Mouse (Mus musculus) thymus, postnatal 0 days (tissue): ENCODE measurements around the gene Rnf44. TPM values are rescaled to one million over a fixed set of nuclear protein-coding genes. Genes with fewer than 3 reads are reported as not detected.

Source experiments
- polyA plus RNA-seq: library from polyadenylated mRNA; unstranded; fragments of >200 nt; fragmentation: Nextera tagmentation; extraction: Ambion mirVana; gene quantifications from 2 replicates; pipeline ENCODE4 v1.2.1, GENCODE M21; 2015

Gene Rnf44
- polyA plus RNA-seq, 1 experiment from 2014 or later = 83.5 TPM

Other genes starting within 250 kb of the Rnf44 start
- gene Thoc3, start 225.1 kb downstream of the Rnf44 start, polyA plus RNA-seq = 90.2 and 91.4 TPM in 2 replicates
- gene Simc1, start 190.1 kb downstream of the Rnf44 start, polyA plus RNA-seq = 4.3 and 4.9 TPM in 2 replicates
- 69.8 and 76.4 TPM in 2 replicates for gene 4833439L19Rik, start 128.5 kb downstream of the Rnf44 start, polyA plus RNA-seq
- gene Arl10, start 118.9 kb downstream of the Rnf44 start, polyA plus RNA-seq = 7.0 and 8.3 TPM in 2 replicates
- 64.8 and 72.4 TPM in 2 replicates for gene Nop16, start 103.8 kb downstream of the Rnf44 start, polyA plus RNA-seq
- gene Higd2a, start 103.7 kb downstream of the Rnf44 start, polyA plus RNA-seq = 250 and 258 TPM in 2 replicates
- 56.5 and 57.0 TPM in 2 replicates for gene Cltb, start 82.6 kb downstream of the Rnf44 start, polyA plus RNA-seq
- gene Faf2, start 72.1 kb downstream of the Rnf44 start, polyA plus RNA-seq = 52.6 and 52.8 TPM in 2 replicates
- gene Cdhr2, start 7.6 kb upstream of the Rnf44 start, polyA plus RNA-seq = 0.14 and 0.22 TPM in 2 replicates
- 0.77 and 1.0 TPM in 2 replicates for gene Gprin1, start 56.0 kb upstream of the Rnf44 start, polyA plus RNA-seq
- gene Sncb, start 72.7 kb upstream of the Rnf44 start, polyA plus RNA-seq = 0.31 TPM in 1 of 2 replicates, not detected in the other
- not detected in 2 replicates for gene Eif4e1b, start 90.1 kb upstream of the Rnf44 start, polyA plus RNA-seq
- 4.4 and 5.0 TPM in 2 replicates for gene Tspan17, start 95.5 kb upstream of the Rnf44 start, polyA plus RNA-seq